Mouse (Mus musculus): ENCODE data around the gene Lrrc66.

The Lrrc66 gene

DNA sequence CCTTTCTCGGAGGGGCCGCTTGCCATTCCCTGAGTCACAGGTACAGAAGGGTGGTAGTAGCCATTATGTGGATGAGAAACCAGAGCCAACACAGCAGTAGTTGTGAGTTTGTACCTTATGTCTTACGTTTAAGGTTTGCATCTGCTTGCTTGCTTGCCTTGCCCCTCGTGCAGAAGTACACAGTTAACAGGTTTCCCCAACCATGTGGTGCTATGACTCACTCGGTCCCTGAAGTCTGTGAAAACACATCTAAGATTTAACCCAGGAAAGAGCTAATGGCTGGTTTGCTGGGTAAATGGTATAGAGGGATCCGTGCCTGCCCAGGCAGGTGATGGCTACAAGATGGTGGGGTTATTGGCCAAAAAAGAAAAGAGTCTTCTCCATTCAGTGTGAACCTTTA, 73.6 kb downstream of the Lrrc66 start:
- no peak for DNase-seq (ENCODE audit: low read depth, low spot score)

DNA sequence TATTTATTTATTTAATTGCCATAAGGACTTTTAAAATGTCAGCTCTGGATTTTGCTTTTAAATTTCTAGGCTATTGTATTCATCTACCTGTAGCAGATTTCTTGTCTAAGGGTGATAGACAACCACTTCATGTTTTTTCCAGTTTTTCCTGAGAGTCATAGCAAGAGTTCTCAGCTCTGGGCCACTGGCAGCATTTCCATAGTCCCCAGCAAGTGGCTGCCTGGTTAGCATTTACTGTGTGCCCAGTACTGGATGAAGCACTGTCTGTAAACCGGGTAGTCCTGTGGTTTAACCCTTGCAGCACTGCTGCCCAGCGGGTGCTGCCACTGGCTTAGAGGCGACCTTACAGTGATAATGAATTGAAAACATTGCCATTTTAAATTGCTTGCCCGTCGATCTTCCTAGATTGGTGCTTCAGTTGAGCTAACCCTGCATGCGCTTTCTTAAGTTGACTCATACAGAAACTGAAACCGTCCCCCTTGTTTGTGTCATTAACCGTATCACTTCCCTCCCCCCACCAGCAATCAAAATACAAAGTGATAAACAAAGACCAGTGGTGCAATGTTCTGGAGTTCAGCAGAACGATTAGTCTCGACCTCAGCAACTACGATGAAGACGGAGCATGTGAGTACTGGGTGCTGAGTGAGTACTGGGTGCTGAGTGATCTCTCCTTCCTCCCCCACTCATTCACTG, 75.4 kb downstream of the Lrrc66 start:
- no peak for DNase-seq (ENCODE audit: low read depth, low spot score)
